Mouse (Mus musculus): ENCODE results near the gene Aqp9. TPM values are rescaled to one million over a fixed set of nuclear protein-coding genes. Genes with fewer than 3 reads are reported as not detected.
"Not testable (repeated sequence)": the region's sequence is repeated elsewhere in the genome, so short reads cannot be mapped to it uniquely, and the experiment has no call there.

The Aqp9 gene
- polyA plus RNA-seq, 1 experiment from 2014 or later, result 9.3 TPM

- ATAC-seq (ENCODE audit: low read depth), result no peak
- no peak for DNase-seq
- 79% methylated on average over 5 of the region's 5 CpGs for WGBS (ENCODE audit: insufficient replicate concordance)
- Histone ChIP-seq H3K27me3 (no peaks in the 10 kb centered on the region), H3K4me2 (no peak overlapping the region), H3K36me3 (0 out of 2 replicates have a peak, but pooled peaks cover 3% of the 10 kb centered on the region), H3K4me1 (replicated peaks) (peaks cover 23% of the 10 kb centered on the region; the same call in 1 of the 2 replicates), H3K9me3 (replicated peaks) (no peaks in the 10 kb centered on the region), H3K9ac (no peak overlapping the region), H3K27ac (0 out of 2 replicates have a peak overlapping the region, but pooled peaks have one; percentile 37), H3K4me3 (replicated peaks) (no peak overlapping the region)
These were observed 35.3 kb downstream of the Aqp9 start for GRCm38 (mm10) chr9:71133190-71133589.

GRCm38 (mm10) chr9:71131822-71132221, 36.7 kb downstream of the Aqp9 start:
- Histone ChIP-seq H3K4me2 (no peak overlapping the region), H3K9ac (no peak overlapping the region), H3K4me1 (replicated peaks) (peaks cover 20% of the 10 kb centered on the region; the same call in 1 of the 2 replicates), H3K9me3 (replicated peaks) (no peaks in the 10 kb centered on the region), H3K36me3 (no peaks in the 10 kb centered on the region), H3K4me3 (replicated peaks) (no peak overlapping the region), H3K27me3 (no peaks in the 10 kb centered on the region), H3K27ac (peak overlapping the region; percentile 25; the same call in 1 of the 2 replicates)
- no peak for DNase-seq
- WGBS (ENCODE audit: insufficient replicate concordance), result 73% methylated on average over 5 of the region's 5 CpGs
- ATAC-seq (ENCODE audit: low read depth), result no peak

GRCm38 (mm10) chr9:71128911-71129310, 39.6 kb downstream of the Aqp9 start:
- ATAC-seq (ENCODE audit: low read depth), result peak; percentile 72
- Histone ChIP-seq H3K4me2 (no peak overlapping the region), H3K4me1 (replicated peaks) (peaks cover 20% of the 10 kb centered on the region; the same call in 1 of the 2 replicates), H3K27me3 (no peaks in the 10 kb centered on the region), H3K36me3 (no peaks in the 10 kb centered on the region), H3K9ac (no peak overlapping the region), H3K4me3 (replicated peaks) (no peak overlapping the region), H3K27ac (no peak overlapping the region), H3K9me3 (replicated peaks) (no peaks in the 10 kb centered on the region)
- peak; percentile 56 for DNase-seq
- 36% methylated on average over 5 of the region's 5 CpGs for WGBS (ENCODE audit: insufficient replicate concordance)

GRCm38 (mm10) chr9:71126205-71126604, 42.3 kb downstream of the Aqp9 start:
- H3K9me3 ChIP-seq (replicated peaks), result no peaks in the 10 kb centered on the region
- WGBS (ENCODE audit: insufficient replicate concordance), result 27% methylated on average over 2 of the region's 2 CpGs
- DNase-seq, result no peak

GRCm38 (mm10) chr9:71123095-71123494, 45.4 kb downstream of the Aqp9 start:
- not testable (repeated sequence) for H3K4me2 ChIP-seq; ATAC-seq (ENCODE audit: low read depth); H3K9ac ChIP-seq; H3K27me3 ChIP-seq; H3K36me3 ChIP-seq; H3K4me1 ChIP-seq (replicated peaks); DNase-seq; H3K9me3 ChIP-seq (replicated peaks); H3K27ac ChIP-seq; H3K4me3 ChIP-seq (replicated peaks)
- 77% methylated on average over 7 of the region's 8 CpGs for WGBS (ENCODE audit: insufficient replicate concordance)

More at GRCm38 (mm10) chr9:71126205-71126604, 42.3 kb downstream of the Aqp9 start:
- Histone ChIP-seq H3K27me3 (no peaks in the 10 kb centered on the region), H3K4me2 (no peak overlapping the region), H3K36me3 (no peaks in the 10 kb centered on the region), H3K4me3 (replicated peaks) (no peak overlapping the region), H3K27ac (no peak overlapping the region), H3K4me1 (replicated peaks) (peaks cover 5% of the 10 kb centered on the region; the same call in 1 of the 2 replicates), H3K9ac (no peak overlapping the region)
- no peak for ATAC-seq (ENCODE audit: low read depth)

GRCm38 (mm10) chr9:71120924-71121323, 47.6 kb downstream of the Aqp9 start:
- 78% methylated on average over 9 of the region's 9 CpGs for WGBS (ENCODE audit: insufficient replicate concordance)

GRCm38 (mm10) chr9:71113166-71113565, 55.3 kb downstream of the Aqp9 start:
- no peak overlapping the region for H3K9ac ChIP-seq
- no peaks in the 10 kb centered on the region for H3K4me1 ChIP-seq (replicated peaks)
- ATAC-seq (ENCODE audit: low read depth) (no peak), DNase-seq (no peak)
- H3K4me2 ChIP-seq, result no peak overlapping the region
- H3K27me3 ChIP-seq, result no peaks in the 10 kb centered on the region
- no peaks in the 10 kb centered on the region for H3K36me3 ChIP-seq
- H3K27ac ChIP-seq, result no peak overlapping the region
- H3K4me3 ChIP-seq (replicated peaks), result no peak overlapping the region
- WGBS (ENCODE audit: insufficient replicate concordance), result 78% methylated on average over 6 of the region's 6 CpGs
- H3K9me3 ChIP-seq (replicated peaks), result no peaks in the 10 kb centered on the region

More at GRCm38 (mm10) chr9:71120924-71121323, 47.6 kb downstream of the Aqp9 start:
- DNase-seq (no peak), ATAC-seq (ENCODE audit: low read depth) (no peak)
- no peaks in the 10 kb centered on the region for H3K36me3 ChIP-seq
- H3K27me3 ChIP-seq, result no peaks in the 10 kb centered on the region
- H3K9me3 ChIP-seq (replicated peaks), result no peaks in the 10 kb centered on the region
- no peak overlapping the region for H3K27ac ChIP-seq
- H3K4me3 ChIP-seq (replicated peaks), result no peak overlapping the region
- H3K9ac ChIP-seq, result no peak overlapping the region
- H3K4me2 ChIP-seq, result no peak overlapping the region
- no peaks in the 10 kb centered on the region for H3K4me1 ChIP-seq (replicated peaks)

GRCm38 (mm10) chr9:71103521-71103920, 65.0 kb downstream of the Aqp9 start:
- WGBS (ENCODE audit: insufficient replicate concordance), result 71% methylated on average over 5 of the region's 5 CpGs
- ATAC-seq (ENCODE audit: low read depth) (no peak), DNase-seq (no peak)
- Histone ChIP-seq H3K9me3 (replicated peaks) (no peaks in the 10 kb centered on the region), H3K27ac (no peak overlapping the region), H3K4me1 (replicated peaks) (no peaks in the 10 kb centered on the region), H3K36me3 (no peaks in the 10 kb centered on the region), H3K27me3 (no peaks in the 10 kb centered on the region), H3K4me3 (replicated peaks) (no peak overlapping the region), H3K4me2 (no peak overlapping the region), H3K9ac (no peak overlapping the region)

GRCm38 (mm10) chr9:71094066-71094465, 74.4 kb downstream of the Aqp9 start:
- no peak for DNase-seq
- no peak overlapping the region for H3K4me2 ChIP-seq
- no peaks in the 10 kb centered on the region for H3K9me3 ChIP-seq (replicated peaks)
- no peaks in the 10 kb centered on the region for H3K36me3 ChIP-seq
- H3K9ac ChIP-seq, result no peak overlapping the region
- H3K4me3 ChIP-seq (replicated peaks), result no peak overlapping the region
- no peaks in the 10 kb centered on the region for H3K4me1 ChIP-seq (replicated peaks)
- no peaks in the 10 kb centered on the region for H3K27me3 ChIP-seq
- 57% methylated on average over 6 of the region's 6 CpGs for WGBS (ENCODE audit: insufficient replicate concordance)
- no peak for ATAC-seq (ENCODE audit: low read depth)
- H3K27ac ChIP-seq, result no peak overlapping the region

- H3K27me3 ChIP-seq, result no peaks in the 10 kb centered on the region
- H3K36me3 ChIP-seq, result no peaks in the 10 kb centered on the region
- H3K9me3 ChIP-seq (replicated peaks), result no peaks in the 10 kb centered on the region
- no peak overlapping the region for H3K4me2 ChIP-seq
- no peak overlapping the region for H3K27ac ChIP-seq
- no peaks in the 10 kb centered on the region for H3K4me1 ChIP-seq (replicated peaks)
- DNase-seq, result no peak
- ATAC-seq (ENCODE audit: low read depth), result no peak
- no peak overlapping the region for H3K9ac ChIP-seq
- 64% methylated on average over 5 of the region's 5 CpGs for WGBS (ENCODE audit: insufficient replicate concordance)
- H3K4me3 ChIP-seq (replicated peaks), result no peak overlapping the region
These were observed 76.4 kb downstream of the Aqp9 start for GRCm38 (mm10) chr9:71092038-71092437.

- Histone ChIP-seq H3K36me3 (no peaks in the 10 kb centered on the region), H3K27me3 (no peaks in the 10 kb centered on the region), H3K4me2 (no peak overlapping the region), H3K9me3 (replicated peaks) (no peaks in the 10 kb centered on the region), H3K9ac (no peak overlapping the region), H3K4me1 (replicated peaks) (no peaks in the 10 kb centered on the region), H3K4me3 (replicated peaks) (no peak overlapping the region), H3K27ac (no peak overlapping the region)
- WGBS (ENCODE audit: insufficient replicate concordance), result 57% methylated on average over 7 of the region's 7 CpGs
- ATAC-seq (ENCODE audit: low read depth), result no peak
- no peak for DNase-seq
These were observed 89.3 kb downstream of the Aqp9 start for GRCm38 (mm10) chr9:71079201-71079600.

GRCm38 (mm10) chr9:71077251-71077825, 91.1 kb downstream of the Aqp9 start:
- Histone ChIP-seq H3K4me2 (no peak overlapping the region), H3K36me3 (no peaks in the 10 kb centered on the region), H3K4me3 (replicated peaks) (no peak overlapping the region), H3K4me1 (replicated peaks) (0 out of 2 replicates have a peak, but pooled peaks cover 3% of the 10 kb centered on the region), H3K9ac (no peak overlapping the region), H3K27me3 (no peaks in the 10 kb centered on the region), H3K27ac (no peak overlapping the region), H3K9me3 (replicated peaks) (no peaks in the 10 kb centered on the region)
- no peak for DNase-seq
- WGBS (ENCODE audit: insufficient replicate concordance), result 69% methylated on average over 5 of the region's 5 CpGs
- no peak for ATAC-seq (ENCODE audit: low read depth)

Data from liver, embryonic 13.5 days (tissue).